Mouse (Mus musculus): ENCODE results near the gene Sertad3.

The Sertad3 gene

GRCm38 (mm10) chr7:27473156-27473834 lies at the start of gene Sertad3:
TSS of gene Sertad3 (plus strand) at chr7:27473768.
- peak; percentile 100 for DNase-seq

GRCm38 (mm10) chr7:27427387-27427786 lies 46.2 kb upstream of the Sertad3 start:
- DNase-seq: no peak

GRCm38 (mm10) chr7:27428002-27428401 lies 45.6 kb upstream of the Sertad3 start:
- DNase-seq: no peak

- no peak for DNase-seq
Measured at GRCm38 (mm10) chr7:27429135-27429534, 44.4 kb upstream of the Sertad3 start.

- no peak for DNase-seq
Measured at GRCm38 (mm10) chr7:27433349-27433748, 40.2 kb upstream of the Sertad3 start.

- no peak for DNase-seq
Measured at GRCm38 (mm10) chr7:27433794-27434193, 39.8 kb upstream of the Sertad3 start.

GRCm38 (mm10) chr7:27437544-27437943 lies 36.0 kb upstream of the Sertad3 start:
- no peak for DNase-seq

- DNase-seq: no peak
Measured at GRCm38 (mm10) chr7:27440014-27440413, 33.6 kb upstream of the Sertad3 start.

- DNase-seq: no peak
Measured at GRCm38 (mm10) chr7:27446051-27446450, 27.5 kb upstream of the Sertad3 start.

- DNase-seq: peak; percentile 13
Measured at GRCm38 (mm10) chr7:27446521-27447418, 26.8 kb upstream of the Sertad3 start.

GRCm38 (mm10) chr7:27447419-27448286 lies 25.9 kb upstream of the Sertad3 start, which contains the start of the genes Sptbn4 and Blvrb:
TSS of gene Sptbn4 (minus strand) at chr7:27447686.
TSS of gene Blvrb (plus strand) at chr7:27447978.
- peak; percentile 99 for DNase-seq

- DNase-seq: no peak
Measured at GRCm38 (mm10) chr7:27448421-27449206, 25.0 kb upstream of the Sertad3 start.

GRCm38 (mm10) chr7:27449256-27449862 lies 24.2 kb upstream of the Sertad3 start:
- peak; percentile 73 for DNase-seq

GRCm38 (mm10) chr7:27451359-27451758 lies 22.2 kb upstream of the Sertad3 start:
- no peak for DNase-seq

GRCm38 (mm10) chr7:27452206-27452770 lies 21.3 kb upstream of the Sertad3 start:
- no peak for DNase-seq

- DNase-seq: no peak
Measured at GRCm38 (mm10) chr7:27454461-27455121, 19.0 kb upstream of the Sertad3 start.

- no peak for DNase-seq
Measured at GRCm38 (mm10) chr7:27455273-27455672, 18.3 kb upstream of the Sertad3 start.

GRCm38 (mm10) chr7:27458614-27459013 lies 15.0 kb upstream of the Sertad3 start:
- DNase-seq: no peak

- DNase-seq: no peak
Measured at GRCm38 (mm10) chr7:27459640-27460039, 13.9 kb upstream of the Sertad3 start.

GRCm38 (mm10) chr7:27460477-27460876 lies 13.1 kb upstream of the Sertad3 start:
- DNase-seq: no peak

- DNase-seq: no peak
Measured at GRCm38 (mm10) chr7:27467648-27468047, 5.9 kb upstream of the Sertad3 start.
